Mouse (Mus musculus): Measurements from ENCODE around the gene Bcl10. TPM values are rescaled to one million over a fixed set of nuclear protein-coding genes. Genes with fewer than 3 reads are reported as not detected.
"Not testable (repeated sequence)": the region's sequence is repeated elsewhere in the genome, so short reads cannot be mapped to it uniquely, and the experiment has no call there.

Gene Bcl10
- 10 to 100 TPM; 13.2 to 15.0 TPM for total RNA-seq (2021)
- long read RNA-seq, experiment 1, transcript Bcl10-201 (3 exons, 1,949 nt): major isoform, 19 of 21 reads
- long read RNA-seq, experiment 1, partial matches to known transcripts: 2 of 21 reads
- long read RNA-seq, experiment 1, other reads (novel, unspliced or antisense): 0 of 21 reads
- long read RNA-seq, experiment 2, transcript Bcl10-201 (3 exons, 1,949 nt): major isoform, 11 of 11 reads
- long read RNA-seq, experiment 2, partial matches to known transcripts: 0 of 11 reads
- long read RNA-seq, experiment 2, other reads (novel, unspliced or antisense): 0 of 11 reads

DNA sequence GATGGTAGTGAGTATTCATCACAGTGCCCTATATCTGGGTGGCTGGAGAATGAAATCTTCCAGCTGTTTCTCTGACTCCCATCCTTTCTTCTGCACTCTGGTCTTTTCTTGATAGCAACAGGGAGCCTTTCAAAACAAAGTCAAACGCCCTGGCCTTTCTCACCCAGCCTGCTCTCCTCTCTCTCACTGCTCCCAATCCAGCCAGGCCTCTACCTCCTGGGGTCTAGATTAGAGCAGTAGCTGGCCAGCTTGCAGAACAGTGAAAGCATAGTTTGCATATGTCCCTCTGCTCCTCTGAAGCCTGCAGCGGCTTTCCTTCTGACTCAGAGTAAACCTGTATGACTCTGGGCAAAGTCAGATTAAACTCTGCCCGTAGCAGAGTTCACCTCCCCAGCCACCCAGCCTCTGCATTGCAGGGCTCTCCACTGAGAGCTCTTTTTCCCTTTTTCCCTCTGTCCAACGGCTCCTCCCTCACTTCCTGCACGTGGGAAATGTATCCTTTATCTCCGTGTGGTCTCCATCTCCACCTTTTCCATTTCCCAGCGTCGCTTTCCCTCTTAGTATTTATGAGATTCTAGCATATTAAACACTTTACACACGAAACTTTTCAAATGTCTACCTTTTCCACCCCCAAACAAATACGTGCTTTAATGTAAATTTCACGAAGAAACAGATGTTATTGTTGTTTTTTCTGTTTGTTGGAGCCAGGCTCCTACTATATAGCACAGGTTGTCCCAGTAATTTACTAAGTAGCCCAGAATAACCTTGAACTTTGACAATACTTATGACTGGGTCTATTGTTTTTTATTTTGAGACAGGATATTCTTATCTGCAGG, at the start of gene Bcl10:
Gene Bcl10, plus strand, starts transcription at position 786 of the 836 bp plus-strand sequence.
- no peak for DNase-seq (ENCODE audit: low spot score in 2 of 2)

DNA sequence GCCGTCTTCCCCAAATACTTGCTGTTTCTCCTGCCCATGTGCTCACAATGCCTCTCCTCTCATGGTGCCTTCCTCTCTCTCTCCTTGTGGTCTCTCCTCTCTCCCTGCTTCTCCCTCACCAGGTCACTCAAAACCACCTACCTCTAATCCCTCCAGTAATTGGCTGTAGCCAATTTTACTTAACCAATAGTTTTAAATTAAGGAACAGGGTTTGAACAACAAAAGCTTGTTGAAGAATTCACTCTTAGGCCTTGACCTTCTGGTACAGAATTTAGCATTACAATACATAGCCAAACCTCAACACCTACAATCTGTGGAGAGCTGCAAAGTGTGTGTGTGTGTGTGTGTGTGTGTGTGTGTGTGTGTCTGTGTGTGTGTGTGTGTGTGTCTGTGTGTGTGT, 49.3 kb upstream of the Bcl10 start:
- no peak for DNase-seq (ENCODE audit: low spot score in 2 of 2)

- no peak for DNase-seq (ENCODE audit: low spot score in 2 of 2)
Measured at GRCm38 (mm10) chr3:145874126-145874525, 48.5 kb upstream of the Bcl10 start.

DNA sequence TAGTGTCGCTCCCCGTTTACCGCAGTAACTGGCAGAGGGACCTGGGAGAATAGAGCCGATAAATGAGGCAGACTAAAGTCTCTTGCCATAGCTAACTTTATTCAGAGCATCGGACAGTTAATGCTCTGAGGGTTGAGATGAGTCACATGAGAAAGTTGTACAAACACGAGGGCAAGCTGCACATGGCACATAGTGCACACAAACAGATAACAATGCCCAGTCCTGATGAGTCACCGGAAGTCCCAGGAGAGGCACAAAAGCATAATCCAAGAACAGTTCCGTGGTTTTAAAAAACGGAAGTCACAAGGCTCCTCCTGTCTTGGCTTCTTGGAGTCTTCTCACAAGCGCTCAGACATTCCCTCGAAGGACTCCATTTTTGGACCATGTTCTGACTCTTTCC, 46.5 kb upstream of the Bcl10 start:
- no peak for DNase-seq (ENCODE audit: low spot score in 2 of 2)

- not testable (repeated sequence) for DNase-seq (ENCODE audit: low spot score in 2 of 2)
Measured at GRCm38 (mm10) chr3:145878867-145879266, 43.7 kb upstream of the Bcl10 start.

DNA sequence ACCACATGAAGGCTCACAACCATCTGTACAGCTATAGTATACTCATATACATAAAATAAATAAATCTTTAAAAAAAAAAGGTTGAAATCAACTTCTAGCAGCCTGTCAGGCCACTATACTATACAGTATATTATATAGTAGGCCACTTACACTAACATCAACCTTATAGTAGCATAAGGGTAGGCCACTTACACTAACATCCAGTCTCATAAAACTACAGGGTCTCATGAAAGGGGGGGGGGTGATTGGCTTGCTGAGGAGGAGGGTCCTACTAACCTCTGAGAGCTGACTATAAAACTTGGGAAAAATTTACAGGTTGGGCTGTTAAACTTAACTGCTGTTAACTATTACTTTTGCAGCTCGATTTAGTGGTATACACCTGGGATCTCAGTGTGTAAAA, 42.3 kb upstream of the Bcl10 start:
- no peak for DNase-seq (ENCODE audit: low spot score in 2 of 2)

DNA sequence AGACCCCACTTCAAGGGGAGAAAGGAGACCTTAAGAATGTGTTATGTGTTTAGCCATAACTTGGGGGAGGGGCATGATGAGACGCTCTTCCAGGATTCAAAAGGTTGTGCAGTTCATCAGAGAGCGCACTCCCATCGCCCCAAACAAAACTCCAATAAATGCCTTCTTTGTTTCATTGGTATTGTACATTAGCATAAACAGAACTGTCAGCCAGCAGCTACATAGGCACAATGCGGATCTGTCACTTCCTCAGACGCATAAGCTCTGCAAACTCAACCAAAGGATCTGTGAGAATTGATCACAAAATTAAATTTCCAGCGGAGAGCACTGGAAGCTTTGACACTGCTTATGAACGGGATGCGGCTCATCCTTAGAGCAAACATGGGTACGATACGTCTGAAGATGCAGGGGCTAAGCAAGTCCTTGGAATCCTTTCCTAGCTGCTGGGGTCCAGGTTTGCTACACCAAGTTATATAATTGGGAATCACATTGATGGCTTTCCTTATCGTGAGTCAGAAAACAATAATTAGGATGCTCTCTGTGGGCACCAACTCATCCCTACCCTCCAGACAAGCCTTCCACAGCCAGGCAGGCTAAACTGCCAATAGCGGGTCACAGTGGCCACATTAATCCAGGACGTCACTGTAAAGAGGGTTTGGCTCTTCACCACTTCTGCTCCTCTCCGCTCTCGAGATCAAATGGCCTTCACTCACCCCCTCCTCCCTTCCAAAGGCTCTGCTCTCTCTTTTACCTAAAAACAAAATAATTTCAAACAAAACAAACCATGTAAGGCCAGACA, 40.3 kb upstream of the Bcl10 start:
- DNase-seq (ENCODE audit: low spot score in 2 of 2): no peak

DNA sequence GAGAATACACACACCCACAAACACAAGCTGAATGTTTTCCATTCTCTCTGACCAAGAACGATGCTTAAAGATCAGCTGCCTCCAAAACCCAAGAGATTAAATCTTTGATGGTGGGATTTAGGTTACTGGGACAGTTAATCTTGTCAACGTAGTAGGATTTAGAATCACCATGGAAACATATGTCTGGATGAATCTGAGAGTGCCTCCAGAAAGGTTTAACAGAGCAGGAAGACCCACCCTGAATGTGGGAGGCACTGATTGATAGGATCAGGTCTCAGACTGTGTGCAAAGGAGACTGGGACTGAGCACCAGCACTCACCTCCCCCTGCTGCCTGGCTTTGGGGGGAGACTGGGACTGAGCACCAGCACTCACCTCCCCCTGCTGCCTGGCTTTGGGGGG, 39.4 kb upstream of the Bcl10 start:
- no peak for DNase-seq (ENCODE audit: low spot score in 2 of 2)

- DNase-seq (ENCODE audit: low spot score in 2 of 2): peak in 1 of 2 experiments; percentile 11
Measured at GRCm38 (mm10) chr3:145885376-145885775, 37.2 kb upstream of the Bcl10 start.

- no peak for DNase-seq (ENCODE audit: low spot score in 2 of 2)
Measured at GRCm38 (mm10) chr3:145885851-145886464, 36.6 kb upstream of the Bcl10 start.

DNA sequence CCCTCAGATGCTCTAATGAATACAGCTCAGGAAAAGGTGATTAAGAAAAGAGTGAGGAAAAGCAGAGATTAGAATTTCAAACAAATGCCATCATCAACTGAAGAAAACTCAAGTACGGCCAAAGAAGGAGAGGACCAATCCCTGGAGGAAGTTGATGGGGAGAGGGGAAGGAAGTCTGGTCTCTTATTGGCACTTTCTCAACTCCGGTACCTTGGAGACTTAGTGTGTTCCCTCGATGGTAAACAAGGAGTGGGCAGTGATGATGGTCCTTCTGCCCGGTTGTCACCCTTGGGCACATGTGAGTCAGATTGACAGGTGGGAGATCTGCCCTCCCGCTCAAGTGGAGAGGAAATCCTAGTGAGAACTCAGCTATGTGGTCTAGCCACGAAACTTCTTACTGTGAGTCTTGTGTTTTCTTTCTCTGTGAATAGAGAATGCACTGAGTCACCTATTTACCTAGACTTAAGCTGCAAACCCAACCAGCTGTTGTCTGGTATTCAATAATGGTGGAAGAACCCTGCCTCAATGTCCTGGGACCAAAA, 35.1 kb upstream of the Bcl10 start:
- DNase-seq (ENCODE audit: low spot score in 2 of 2): no peak

- peak in 1 of 2 experiments; percentile 7 for DNase-seq (ENCODE audit: low spot score in 2 of 2)
Measured at GRCm38 (mm10) chr3:145890346-145891132, 32.1 kb upstream of the Bcl10 start.

DNA sequence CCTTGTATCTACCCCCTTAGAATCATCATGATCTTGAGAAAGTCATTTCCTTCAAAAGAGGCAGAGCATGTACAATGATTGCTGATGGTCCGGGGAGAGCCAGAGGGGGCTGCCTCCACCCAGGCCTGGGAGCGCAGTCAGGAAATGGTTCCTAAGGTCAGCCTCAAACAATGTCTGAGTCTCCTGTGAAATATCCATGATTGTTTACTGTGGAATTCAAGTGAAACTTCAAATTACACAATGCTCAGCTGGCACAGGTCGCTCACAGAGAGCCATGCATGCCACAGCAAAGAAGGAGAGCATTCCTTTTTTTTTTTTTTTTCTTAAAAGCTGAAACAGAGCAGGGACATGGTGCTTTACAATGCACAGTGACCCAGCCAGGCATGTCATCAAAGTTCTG, 30.2 kb upstream of the Bcl10 start:
- DNase-seq (ENCODE audit: low spot score in 2 of 2): no peak

GRCm38 (mm10) chr3:145894131-145894530, 28.5 kb upstream of the Bcl10 start:
- DNase-seq (ENCODE audit: low spot score in 2 of 2): no peak

GRCm38 (mm10) chr3:145897749-145898148, 24.9 kb upstream of the Bcl10 start:
- DNase-seq (ENCODE audit: low spot score in 2 of 2): no peak

DNA sequence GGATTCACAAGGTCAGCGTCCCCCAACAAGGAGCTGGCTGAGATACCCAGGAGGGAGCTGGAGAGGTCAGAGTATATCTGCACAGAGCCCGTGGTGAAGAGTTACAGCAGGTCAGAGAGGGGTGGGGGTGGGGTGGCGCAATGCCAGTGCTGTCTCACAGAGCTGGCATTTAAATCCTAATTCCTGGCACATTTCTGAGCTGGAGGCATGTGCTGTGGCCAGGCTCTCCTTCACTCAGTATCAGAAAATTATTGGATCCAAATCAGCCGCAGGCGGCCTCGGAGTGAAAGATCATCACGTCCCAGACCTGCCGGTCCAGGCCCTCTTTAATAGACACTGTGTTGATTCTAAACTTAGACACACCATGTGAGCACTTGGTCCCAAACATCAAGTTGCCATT, 22.8 kb upstream of the Bcl10 start:
- no peak for DNase-seq (ENCODE audit: low spot score in 2 of 2)

DNA sequence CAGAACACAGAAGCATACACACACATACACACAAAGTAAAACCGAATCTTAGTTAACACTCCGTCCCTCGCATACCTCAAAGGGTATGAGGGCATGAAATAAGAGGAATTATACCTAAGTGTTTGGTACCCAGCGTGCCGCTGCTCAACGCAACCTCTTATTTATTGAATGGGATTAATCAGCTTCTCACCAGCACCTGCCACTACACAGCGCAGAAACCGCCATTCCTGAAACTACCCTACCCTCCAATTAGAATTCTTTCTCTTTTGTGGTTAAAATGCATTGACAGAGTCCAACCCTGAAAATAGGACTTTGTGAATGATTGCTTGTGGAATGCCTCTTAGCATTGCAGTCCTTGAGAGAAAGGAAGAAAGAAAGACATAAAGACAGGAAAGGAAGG, 19.1 kb upstream of the Bcl10 start:
- no peak for DNase-seq (ENCODE audit: low spot score in 2 of 2)

DNA sequence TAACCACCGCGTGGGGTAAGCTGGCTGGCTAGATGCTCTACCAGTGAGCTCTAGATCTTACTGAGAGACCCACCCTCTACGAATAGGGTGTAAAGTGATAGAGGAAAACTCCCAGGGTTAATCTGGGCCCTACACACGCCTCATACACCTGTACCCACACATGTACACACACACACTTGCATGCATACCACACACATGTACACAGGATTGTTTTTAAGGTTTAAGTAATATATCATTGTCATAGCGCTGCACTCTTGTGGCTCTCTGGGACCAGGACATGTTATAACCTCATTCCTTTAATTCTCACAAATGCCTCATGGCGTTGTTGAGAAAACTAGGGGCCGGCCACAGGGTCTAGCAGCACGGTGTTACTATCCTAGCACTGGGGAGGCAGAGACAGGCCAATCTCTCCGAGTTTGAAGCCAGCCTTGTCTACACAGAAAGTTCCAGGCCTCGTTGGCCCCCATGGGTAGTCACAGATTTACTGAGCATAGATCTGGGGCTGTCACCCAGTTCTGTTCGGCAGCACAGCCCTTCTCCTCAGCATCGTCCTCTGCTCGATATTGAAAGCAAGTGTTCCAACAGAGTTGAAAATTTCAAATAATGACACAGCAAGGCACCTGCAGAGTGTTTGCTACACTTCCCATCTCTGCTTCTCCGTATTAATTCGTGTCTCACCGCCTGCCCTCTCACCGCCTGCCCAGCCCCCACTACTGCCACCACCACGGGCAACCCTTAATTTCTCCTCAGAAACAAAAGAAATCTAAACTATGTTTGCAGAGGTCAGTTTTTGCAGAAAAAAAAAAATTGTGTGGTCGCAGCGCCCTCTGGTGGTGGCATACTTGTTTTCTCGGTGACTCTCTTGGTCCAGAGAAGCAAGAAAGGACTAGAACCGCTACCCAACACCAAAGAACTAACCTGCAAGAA, 17.5 kb upstream of the Bcl10 start:
- peak; percentile 65 to 78 for DNase-seq (ENCODE audit: low spot score in 2 of 2)

- DNase-seq (ENCODE audit: low spot score in 2 of 2): no peak
Measured at GRCm38 (mm10) chr3:145906582-145906981, 16.0 kb upstream of the Bcl10 start.

Data from left cerebral cortex, adult 18-20 months (tissue).